Mouse (Mus musculus) lung, postnatal 0 days (tissue): ENCODE measurements at regions not wholly inside any gene's neighbourhood (a gene's known extent, or its start where the extent isn't known, plus 50 kb on each side); places are given as distances from the start of the nearest gene placed in this dataset.

Experiments used
- CTCF ChIP-seq: IDR thresholded peaks from 2 replicates; pipeline ENCODE4 v1.5.1; 2016; ENCODE audit warnings: antibody characterized with exemption, mild to moderate bottlenecking
- EP300 ChIP-seq: IDR thresholded peaks from 2 replicates; pipeline ENCODE4 v1.6.1; 2016; ENCODE audit warnings: antibody characterized with exemption, mild to moderate bottlenecking, control low read depth

DNA sequence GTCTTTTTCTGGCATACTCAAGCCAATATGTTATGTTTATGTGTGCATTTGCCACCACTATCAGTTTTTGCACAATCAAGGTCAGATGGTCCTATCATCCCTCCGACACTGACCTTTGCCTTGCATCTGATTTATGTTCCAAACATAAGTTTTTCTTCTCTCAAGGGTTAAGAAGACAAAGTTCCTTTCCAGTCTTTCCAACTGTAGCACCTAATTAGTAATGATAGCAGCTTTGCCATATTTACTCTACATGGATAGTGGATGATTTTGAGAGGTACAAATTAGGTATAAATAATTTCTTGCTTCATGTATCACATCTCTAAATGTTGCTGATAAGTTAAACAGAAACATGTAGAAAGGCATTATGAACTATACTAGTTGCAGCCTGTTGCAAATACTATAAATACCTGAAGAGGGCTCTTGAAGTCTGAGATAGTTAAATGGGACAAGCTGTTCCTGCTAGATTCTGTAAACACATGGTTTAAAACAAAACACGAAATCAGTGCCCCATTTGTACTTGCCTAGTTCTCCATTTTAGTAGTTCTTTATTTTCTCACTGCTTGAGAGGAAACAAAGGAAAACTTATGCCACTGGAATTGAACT, 141.4 kb upstream of the Slco6d1 start:
- no peak for TF ChIP-seq CTCF
- TF ChIP-seq EP300: no peak
